Mouse (Mus musculus) urinary bladder, postnatal 36 days (tissue): Measurements from ENCODE around the gene Rgs12.

Experiments used
- DNase-seq, 2 experiments: peaks; one replicate each; pipeline ENCODE4 v3.0.0; 2022; ENCODE audit warnings: low spot score in 2 of 2, mixed read lengths in 1 of 2

The Rgs12 gene

DNA sequence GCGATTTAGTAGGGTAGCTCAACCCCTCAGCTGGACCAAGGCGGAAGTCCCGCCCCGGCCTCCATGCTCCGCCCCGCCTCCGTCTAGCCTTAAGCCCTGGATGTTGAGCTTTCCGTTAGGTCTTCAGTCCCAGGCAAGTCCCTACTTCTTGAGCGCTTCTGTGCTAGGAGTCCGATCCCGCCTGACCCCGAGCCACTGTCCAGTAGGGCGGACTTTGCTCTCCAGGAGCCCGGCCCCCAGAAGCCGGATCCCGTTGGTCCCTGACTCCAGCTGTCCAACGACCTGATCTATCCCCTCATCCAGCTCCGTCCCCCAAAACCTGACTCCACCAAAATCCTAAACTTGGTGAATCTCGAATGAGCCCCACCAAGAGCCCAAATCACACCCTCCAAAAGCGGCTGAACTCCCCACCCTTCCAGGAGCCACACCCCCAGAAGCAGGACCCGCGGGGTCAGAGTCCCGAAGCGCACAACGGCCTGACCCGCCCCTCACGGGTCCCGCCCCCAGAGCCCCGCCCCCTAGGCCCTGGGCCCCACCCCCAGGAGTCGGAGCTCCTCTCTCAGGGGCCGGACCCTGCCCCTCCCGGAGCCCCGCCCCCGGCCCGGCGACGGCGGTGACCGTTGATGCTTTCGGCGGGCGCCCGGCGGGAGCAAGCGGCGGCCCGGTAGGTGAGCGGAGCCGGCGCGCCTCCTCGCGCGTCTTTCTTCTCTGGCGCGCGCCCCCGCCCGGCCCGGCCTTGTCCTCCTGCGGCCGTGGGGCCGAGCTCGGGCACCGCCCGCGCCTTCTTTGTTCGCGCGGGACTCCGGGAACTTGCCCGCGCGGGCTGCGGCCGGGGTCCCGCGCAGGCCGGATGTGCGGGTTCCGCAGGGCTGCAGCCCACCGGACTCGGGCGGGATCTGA, at the start of gene Rgs12:
TSS of gene Rgs12 (plus strand) at position 585 of the 900 bp plus-strand sequence.
- peak; percentile 81 for DNase-seq

DNA sequence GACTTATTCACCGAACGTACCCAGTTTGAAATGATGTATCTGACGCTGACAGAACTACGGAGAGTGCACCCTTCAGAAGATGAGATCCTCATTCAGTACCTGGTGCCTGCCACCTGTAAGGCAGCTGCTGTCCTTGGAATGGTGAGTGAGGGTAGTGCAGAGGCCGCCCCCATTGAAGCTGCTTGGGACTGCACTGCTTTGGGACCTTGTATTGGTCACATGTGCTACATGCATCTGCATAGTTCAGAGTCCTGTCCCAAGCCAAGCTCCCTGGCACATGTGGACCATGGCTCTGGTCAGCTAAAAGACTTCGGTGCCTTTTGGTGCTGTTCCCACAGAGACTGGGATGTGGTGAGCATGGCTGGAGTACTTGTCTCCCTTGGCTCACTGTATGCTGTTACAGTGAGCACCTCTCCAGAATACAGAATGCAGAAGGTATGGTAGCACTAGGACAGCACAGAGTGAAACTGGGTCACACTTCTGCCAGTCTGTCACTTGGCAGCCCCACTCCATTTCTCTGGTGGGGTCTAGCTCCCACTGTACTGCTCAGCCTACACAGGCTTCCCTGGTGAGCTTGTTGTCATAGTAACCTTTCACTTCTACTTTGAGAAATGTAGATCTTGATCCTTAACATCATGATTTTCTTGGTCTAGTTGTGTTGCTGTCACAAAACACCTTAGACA, 49.3 kb upstream of the Rgs12 start:
- DNase-seq = no peak

DNA sequence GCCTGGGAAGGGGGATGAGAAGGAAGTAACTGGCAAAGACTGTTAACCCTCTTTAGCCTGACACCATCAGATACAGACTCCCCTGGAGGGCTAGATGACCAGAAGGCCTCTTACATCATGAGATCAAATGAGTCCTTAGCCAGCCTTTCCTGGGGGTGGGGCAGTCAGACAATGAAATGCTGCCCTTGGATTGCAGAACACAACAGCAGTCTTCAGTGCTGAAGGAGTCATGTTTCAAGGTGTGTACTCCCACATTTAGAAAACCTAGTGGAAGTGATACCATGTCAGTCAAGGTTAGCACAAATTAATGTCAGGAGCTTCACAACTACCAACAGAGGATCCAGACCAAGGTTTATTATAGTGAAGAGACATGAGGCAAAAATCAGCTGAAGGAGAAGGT, 46.9 kb upstream of the Rgs12 start:
- DNase-seq = no peak

DNA sequence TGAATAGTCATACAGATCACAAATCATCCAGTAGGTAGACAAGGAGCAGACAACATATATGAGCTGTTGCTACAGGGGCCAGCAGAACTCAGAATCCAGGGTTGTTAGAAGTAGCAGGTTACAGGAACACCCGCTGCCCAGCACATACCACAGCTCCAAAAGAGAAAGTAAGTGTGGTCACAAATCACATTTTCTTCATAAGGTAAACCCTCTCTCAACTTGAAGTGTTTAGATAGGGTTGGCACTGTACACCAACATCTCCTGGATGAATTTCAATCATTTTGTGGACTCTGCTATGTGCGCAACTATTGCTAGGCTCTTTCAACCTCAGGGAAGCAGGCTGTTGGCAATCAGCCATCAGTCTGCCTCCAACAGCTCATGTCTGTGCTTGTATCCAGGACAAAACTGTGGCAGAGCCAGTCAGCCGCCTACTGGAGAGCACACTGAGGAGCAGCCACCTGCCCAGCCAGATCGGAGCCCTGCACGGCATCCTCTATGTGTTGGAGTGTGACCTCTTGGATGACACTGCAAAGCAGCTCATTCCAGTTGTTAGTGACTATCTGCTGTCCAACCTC, 46.3 kb upstream of the Rgs12 start:
- DNase-seq = peak; percentile 63 to 72

DNA sequence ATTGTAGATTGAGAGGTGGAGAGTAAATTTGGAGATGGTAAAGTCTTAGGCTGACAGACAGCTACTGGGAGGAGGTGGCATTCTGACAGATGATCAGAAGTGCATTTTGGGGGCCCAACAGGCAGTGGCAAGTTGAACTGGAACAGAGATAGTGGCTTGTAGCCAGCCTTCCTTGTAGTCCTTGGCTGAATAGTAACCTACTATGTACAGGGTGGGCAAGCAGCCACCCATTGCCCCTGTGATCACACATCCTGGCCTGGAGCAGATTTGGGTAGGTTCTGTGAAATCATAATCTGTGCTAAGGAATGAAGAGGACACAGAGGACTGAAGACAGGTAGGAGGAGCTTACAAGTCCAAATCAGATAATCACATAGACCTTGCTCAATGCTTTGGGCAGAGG, 44.8 kb upstream of the Rgs12 start:
- DNase-seq = no peak

DNA sequence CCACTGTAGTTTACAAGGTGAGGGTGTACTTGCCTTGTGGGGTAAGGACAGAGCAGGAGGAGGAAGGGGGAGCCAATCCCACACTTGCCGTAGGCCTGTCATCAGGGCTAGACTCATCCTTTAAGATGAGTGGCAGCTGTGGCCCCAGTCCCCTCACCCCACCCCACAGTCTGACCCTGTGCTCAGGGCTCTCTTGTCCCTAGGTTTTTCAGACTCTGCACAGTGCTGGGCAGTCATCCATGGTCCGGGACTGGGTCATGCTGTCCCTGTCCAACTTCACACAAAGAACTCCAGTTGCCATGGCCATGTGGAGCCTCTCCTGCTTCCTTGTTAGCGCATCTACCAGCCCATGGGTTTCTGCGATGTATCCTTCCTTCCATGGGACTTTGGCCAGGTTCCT, 42.0 kb upstream of the Rgs12 start:
- DNase-seq = no peak

DNA sequence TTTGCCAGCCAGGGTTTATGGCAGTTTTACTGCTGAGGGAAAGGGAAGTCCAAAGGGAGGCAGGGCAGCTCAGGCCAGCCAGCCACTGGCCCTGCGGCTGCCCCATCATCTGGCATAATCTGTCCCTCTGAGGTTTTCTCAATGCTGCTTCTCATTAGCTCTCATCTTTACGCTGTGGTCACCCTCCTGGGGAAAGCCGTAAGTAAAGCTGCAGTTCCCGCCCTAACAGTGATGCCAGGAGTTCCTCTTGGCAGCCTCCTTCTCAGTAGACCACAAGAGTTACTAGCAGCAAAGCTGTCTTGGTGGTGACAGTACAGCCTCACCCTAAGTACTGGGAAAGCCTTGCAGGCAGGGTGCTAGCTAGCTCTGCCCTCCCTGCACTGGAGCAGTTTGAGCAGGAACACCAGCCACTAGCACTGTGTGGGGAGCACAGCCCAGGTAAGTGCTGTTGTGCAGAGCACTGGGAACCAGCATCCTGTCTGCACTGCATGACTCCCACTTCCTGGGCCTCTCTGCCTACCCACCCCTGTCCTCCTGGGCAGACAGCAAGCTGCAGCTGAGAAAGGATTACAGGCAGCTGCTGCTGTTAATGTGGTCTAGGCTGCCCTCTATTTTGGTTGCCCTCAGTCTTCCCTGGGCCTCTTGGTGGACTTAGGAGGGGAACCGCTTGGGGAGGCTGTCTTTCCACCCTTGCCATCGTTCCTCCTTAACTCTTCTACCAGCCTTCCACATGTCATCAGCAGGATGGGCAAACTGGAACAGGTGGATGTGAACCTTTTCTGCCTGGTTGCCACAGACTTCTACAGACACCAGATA, 41.1 kb upstream of the Rgs12 start, which contains the start of gene Msantd1:
TSS of gene Msantd1 (plus strand) at position 103 of the 816 bp plus-strand sequence.
- no peak for DNase-seq

DNA sequence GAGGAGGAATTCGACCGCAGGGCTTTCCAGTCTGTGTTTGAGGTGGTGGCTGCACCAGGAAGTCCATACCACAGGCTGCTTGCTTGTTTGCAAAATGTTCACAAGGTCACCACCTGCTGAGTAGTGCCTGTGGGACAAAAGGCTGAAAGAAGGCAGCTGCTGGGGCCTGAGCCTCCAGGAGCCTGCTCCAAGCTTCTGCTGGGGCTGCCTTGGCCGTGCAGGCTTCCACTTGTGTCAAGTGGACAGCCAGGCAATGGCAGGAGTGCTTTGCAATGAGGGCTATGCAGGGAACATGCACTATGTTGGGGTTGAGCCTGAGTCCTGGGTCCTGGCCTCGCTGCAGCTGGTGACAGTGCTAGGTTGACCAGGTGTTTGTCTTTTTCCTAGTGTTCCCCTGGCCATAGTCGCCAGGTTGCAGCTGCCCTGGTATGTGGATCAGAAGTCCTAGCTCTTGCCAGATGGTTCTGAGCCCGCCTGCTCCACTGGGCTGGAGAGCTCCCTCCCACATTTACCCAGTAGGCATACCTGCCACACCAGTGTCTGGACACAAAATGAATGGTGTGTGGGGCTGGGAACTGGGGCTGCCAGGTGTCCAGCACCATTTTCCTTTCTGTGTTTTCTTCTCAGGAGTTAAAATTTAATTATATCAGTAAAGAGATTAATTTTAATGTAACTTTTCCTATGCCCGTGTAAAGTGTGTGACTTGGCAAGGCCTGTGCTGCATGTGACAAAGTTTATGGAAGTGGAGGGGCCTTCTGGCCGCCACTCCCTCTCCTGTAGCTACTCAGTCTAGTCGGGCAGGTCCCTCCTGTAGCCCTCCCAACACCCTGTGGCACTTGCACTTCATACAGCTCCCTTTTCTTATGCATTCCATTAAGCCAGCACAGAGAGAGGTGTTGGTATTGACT, 40.3 kb upstream of the Rgs12 start:
- peak; percentile 6 to 35 for DNase-seq

DNA sequence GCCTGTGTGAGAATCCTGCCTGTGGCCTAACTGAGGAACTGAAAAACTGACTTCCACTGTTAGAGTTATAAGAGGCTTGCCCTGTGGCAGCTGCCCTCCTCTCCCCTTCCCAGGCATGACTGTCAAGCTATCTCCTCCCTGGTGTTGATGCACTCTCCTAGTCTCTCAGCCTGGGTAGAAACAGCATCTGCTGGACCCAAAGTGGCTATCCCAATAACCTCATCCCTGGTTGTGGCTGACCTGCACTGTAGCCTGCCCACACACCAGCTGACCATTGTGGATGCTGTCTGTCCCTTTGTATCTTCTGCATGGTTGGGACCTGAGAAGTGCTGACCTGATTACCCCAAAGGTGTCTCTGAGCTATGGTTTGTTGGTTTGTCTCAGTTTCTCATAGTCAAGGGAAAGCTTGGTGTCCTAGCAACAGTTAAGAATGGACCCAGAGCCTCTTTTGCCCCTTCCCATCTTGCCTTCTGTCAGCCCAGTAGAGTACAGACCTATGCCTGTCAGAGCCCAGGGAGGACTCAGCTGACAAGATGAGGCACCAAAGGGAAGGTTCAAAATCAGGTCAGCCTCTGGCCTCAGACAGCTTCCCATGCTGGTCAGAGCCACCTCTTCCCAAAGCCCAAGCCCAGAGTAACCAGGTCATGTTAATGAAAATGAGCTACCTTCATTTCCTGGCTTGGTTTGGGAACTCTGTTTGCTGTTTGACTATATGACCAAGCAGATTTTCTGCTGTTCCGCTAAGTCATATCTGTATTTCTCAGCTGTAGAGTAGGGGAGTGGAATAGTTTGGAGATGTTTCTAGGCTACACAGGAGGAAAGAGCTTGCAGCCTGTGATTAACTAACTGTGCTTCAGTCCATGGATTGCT, 39.4 kb upstream of the Rgs12 start:
- no peak for DNase-seq

DNA sequence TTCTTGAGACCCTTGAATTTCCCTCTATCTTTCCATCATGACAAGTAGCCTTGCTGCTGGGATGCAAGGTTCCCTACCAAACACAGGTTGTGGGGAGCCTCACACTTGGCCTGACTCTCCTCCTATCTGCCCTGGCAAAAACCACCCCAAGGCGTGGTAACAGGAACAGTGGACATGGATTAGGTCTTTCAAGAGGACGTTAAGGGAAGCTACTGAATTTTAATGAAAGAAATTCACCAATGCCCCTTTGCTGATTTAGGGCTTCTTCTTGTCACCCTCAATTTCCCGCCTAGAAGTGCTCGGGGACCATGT, 38.8 kb upstream of the Rgs12 start:
- DNase-seq = no peak

DNA sequence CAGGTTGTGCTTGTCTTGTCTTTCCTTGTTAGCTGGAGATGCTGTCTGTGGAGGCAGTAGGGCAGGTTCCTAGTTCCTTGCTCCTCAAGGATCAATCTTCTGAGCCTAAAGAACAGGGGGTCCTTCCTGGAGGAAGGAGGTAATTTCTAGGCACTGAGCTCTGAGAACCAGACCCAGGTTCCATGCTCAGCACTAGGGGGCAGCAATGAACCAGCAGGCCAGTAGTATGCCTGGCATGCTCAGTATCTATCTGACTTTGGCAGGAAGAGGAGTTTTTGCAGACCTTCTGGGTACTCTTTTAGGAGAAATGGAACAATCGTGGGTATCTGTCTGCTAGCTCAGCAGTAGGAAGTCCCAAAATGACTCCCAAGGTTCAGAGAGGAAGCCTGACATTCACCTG, 33.4 kb upstream of the Rgs12 start:
- DNase-seq = peak; percentile 49 to 68

DNA sequence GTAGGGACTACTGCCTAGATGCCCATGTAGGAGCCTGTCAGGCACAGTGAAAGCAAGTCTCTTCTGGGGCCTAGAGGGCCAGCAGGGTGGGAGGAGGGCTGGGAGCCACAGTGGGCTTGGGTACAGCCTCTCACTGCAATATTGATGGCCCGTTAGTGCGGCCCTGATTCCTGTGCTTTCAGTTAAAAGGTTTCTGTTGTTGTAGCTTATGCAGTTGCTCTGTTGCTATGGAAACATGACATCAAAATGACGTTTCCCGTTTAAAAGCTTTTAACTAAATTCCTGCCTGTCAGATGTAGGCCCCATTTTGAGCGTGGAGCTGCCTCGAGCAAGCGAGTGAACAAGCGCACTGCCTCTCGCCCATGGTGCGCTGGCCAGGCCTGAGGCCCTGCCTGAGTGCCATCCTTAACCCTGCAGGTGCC, 32.0 kb upstream of the Rgs12 start:
- DNase-seq = no peak

DNA sequence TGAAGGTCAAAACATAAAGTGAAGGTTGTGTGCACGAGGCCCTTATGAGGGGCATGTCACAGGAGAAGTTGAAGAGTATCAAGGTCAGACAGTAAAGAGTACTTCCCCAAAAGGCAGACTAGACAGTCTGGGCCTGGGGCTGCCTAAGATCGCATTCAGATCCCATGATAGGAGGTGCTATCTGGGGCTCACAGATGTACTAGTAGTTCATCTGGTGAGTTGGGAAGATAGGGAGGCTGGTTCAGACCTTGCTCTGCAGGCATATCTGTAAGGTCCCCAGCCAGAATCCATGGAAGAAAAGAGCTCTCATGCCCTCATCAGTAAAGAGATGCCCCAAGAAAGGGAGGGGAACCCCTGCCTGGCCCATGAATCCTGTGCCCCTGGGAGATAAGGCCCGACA, 30.5 kb upstream of the Rgs12 start:
- DNase-seq = no peak

DNA sequence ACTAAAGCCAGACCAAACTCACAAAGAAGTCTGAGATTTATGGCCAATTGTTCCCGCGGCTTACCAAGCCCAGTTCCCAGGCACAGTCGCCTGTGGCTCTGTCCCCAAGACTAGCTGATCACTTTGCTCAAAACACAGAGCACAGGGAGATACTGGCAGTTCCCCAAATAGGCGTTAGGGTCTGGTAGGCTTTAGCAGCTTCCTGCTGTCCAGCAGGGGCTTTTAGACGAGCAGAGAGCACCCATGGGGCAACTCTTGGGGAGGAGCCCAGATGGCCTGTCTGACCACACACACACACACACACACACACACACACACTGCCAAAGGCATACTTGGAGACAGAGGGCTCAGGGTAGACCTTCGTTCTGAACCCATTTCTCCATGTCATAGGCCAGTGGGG, 26.7 kb upstream of the Rgs12 start:
- no peak for DNase-seq

DNA sequence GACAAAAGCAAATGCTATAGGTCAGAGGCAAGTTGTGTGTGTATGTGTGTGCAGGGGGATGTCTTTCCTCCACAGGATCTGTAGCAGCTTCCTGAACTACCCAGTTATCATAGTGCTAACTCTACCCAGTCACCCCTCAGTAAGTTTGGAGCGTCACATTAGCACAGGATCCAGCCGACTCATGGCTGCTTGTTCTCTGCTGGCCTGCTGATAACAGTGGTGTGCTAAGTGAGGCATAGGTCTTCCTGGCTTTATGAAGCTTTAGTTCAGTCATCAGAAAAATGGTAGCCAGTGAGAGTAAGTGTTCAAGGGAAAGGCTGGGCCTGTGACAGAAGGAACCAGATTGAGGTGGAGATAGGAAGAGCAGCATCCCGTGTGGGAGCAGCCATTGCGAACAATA, 25.3 kb upstream of the Rgs12 start:
- no peak for DNase-seq

DNA sequence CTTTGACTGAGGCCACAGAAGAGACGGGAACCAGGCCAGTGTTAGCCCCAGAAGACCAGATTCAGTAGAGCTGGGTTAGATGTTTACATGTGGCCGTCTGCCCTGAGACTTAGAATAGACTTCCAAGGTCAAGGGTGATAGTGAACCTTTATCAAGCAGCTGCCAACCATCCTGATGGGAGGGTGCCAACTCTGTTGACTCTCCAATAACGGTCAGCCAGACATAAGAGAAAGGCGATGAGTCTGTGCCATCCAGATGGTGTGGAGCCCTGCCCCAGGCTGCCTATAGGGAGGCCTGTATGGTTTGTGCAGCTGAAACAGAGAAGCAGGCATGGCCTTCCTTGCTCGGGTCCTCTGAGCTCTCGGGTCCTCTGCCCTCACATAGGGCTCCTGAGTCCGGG, 24.7 kb upstream of the Rgs12 start:
- no peak for DNase-seq

DNA sequence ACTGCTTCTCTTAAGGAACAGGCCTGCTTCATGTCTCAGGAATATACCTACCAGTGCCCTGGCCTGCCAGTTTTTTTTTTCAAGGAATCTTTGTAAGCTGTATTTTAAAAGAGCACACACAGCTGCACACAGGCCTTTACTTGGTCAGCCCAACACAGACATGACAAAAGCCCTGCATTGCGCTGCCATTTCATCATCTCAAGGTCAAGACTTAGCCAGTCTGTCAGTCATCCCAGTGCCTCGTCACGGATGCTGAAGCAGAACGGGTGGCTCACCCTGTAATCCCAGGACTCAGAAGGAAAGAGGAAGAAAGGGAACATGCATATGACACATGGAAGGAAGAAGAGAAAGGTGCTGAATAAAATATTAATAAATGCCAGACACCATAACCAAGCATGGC, 21.6 kb upstream of the Rgs12 start:
- no peak for DNase-seq

DNA sequence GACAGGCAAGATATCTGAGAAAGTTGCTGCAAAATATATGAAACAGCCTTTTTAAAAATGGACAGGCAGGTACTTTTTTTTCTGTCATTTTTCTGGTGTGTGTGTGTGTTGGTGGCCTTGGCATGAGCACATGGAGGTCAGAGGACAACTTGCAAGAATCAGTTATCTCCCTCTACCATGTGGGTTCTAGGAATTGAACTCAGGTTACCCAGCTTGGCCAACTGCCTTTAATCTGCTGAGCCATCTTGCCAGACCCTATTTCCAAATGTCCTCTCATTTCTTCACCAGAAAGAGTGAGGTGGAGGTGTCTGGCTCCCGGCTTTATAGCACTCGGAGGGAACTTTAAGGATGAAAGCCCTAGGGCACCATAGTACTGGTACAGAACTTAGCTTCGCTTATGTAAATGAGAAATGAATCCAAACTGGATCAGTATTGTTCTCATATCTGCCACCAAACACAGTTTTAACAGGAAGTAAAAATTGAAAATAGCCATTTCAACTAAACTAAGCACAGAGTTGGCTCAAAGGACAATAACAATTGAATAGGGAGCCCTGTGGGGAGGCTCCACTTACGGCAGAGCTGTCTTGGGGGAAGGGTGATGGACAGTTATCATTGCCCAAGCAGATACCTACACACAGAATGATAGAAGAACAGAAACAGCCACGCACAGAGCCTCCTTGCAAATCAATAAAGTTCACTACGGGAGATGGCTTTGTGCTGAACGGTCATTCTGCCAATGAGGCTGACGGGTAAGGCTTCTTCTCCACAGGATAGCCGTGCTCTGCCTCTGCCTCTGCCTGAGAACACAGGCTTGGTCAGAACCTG, 18.9 kb upstream of the Rgs12 start:
- DNase-seq = no peak

DNA sequence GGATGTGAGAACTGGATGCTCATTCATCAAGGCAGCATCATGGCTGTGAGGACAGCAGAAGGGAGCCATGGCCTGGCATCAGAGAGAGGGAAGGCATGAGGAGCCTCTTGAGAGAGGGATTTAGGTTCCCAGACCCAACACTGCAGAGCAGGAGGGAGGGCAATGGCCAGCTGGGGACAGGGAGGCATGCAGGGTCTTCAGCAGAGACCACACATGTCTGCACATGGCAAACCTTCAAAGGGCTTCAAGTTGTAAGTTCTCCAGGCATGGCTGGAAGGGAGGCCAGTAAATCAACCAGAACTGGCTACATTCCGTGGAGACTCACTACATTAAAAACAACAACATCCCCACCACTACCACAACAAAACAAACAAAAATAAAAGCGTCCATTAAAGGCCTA, 18.2 kb upstream of the Rgs12 start:
- DNase-seq = no peak
